Mouse (Mus musculus): ENCODE data around the gene Fanci.

- no peak for TF ChIP-seq CTCF (IDR thresholded peaks at IDR 0.05; ENCODE audit: borderline replicate concordance, insufficient read depth, low read length)
- TF ChIP-seq POLR2A (IDR thresholded peaks at IDR 0.05; ENCODE audit: low read depth, low read length): no peak
Observed at GRCm38 (mm10) chr7:79363370-79364043, 28.2 kb upstream of the Fanci start.
